Mouse (Mus musculus): ENCODE measurements around the gene Klra1. TPM values are rescaled to one million over a fixed set of nuclear protein-coding genes. Genes with fewer than 3 reads are reported as not detected.
"Not testable (repeated sequence)": the region's sequence is repeated elsewhere in the genome, so short reads cannot be mapped to it uniquely, and the experiment has no call there.

Gene Klra1
- not detected in 2 replicates for polyA plus RNA-seq (2015; fragmentation: Nextera tagmentation; extraction: Ambion mirVana)

GRCm38 (mm10) chr6:130386750-130387149 lies at the start of gene Klra1:
TSS of gene Klra1 (minus strand) at chr6:130386874.
- Histone ChIP-seq H3K27me3 (replicated peaks; ENCODE audit: control insufficient read depth, insufficient read depth, low read length) (no peaks in the 10 kb centered on the region), H3K4me1 (ENCODE audit: control insufficient read depth, insufficient read depth, low read depth, low read length) (no peaks in the 10 kb centered on the region), H3K4me2 (ENCODE audit: low read length) (no peak within 1 kb of the TSS), H3K9me3 (ENCODE audit: control insufficient read depth, low read length) (no peaks in the 10 kb centered on the region), H3K27ac (ENCODE audit: low read depth, low read length) (no peak within 1 kb of the TSS), H3K4me3 (ENCODE audit: low read length) (no peak within 1 kb of the TSS), H3K9ac (ENCODE audit: low read depth, low read length) (no peak within 1 kb of the TSS), H3K36me3 (ENCODE audit: control insufficient read depth, insufficient read depth, low read length) (no peaks in the 10 kb centered on the region)
- ATAC-seq, result no peak
- 85% methylated on average over 2 of the region's 2 CpGs for WGBS

GRCm38 (mm10) chr6:130429511-130429910 lies 42.8 kb upstream of the Klra1 start:
- no peak overlapping the region for H3K4me2 ChIP-seq (ENCODE audit: low read length)
- no peak overlapping the region for H3K27ac ChIP-seq (ENCODE audit: low read depth, low read length)
- H3K9me3 ChIP-seq (ENCODE audit: control insufficient read depth, low read length), result peaks cover 7% of the 10 kb centered on the region
- no peaks in the 10 kb centered on the region for H3K36me3 ChIP-seq (ENCODE audit: control insufficient read depth, insufficient read depth, low read length)
- no peak overlapping the region for H3K4me3 ChIP-seq (ENCODE audit: low read length)
- no peaks in the 10 kb centered on the region for H3K4me1 ChIP-seq (ENCODE audit: control insufficient read depth, insufficient read depth, low read depth, low read length)
- no peak overlapping the region for H3K9ac ChIP-seq (ENCODE audit: low read depth, low read length)
- ATAC-seq, result no peak
- H3K27me3 ChIP-seq (replicated peaks; ENCODE audit: control insufficient read depth, insufficient read depth, low read length), result no peaks in the 10 kb centered on the region
- WGBS, result 88% methylated on average over 4 of the region's 4 CpGs

- Histone ChIP-seq H3K27ac (ENCODE audit: low read depth, low read length) (no peak overlapping the region), H3K9me3 (ENCODE audit: control insufficient read depth, low read length) (peaks cover 20% of the 10 kb centered on the region), H3K27me3 (replicated peaks; ENCODE audit: control insufficient read depth, insufficient read depth, low read length) (no peaks in the 10 kb centered on the region), H3K4me2 (ENCODE audit: low read length) (no peak overlapping the region), H3K36me3 (ENCODE audit: control insufficient read depth, insufficient read depth, low read length) (no peaks in the 10 kb centered on the region), H3K4me3 (ENCODE audit: low read length) (no peak overlapping the region), H3K9ac (ENCODE audit: low read depth, low read length) (no peak overlapping the region), H3K4me1 (ENCODE audit: control insufficient read depth, insufficient read depth, low read depth, low read length) (no peaks in the 10 kb centered on the region)
- 89% methylated on average over 2 of the region's 2 CpGs for WGBS
- no peak for ATAC-seq
Observed at GRCm38 (mm10) chr6:130419158-130419557, 32.5 kb upstream of the Klra1 start.

- H3K4me1 ChIP-seq (ENCODE audit: control insufficient read depth, insufficient read depth, low read depth, low read length), result no peaks in the 10 kb centered on the region
- peaks cover 18% of the 10 kb centered on the region for H3K9me3 ChIP-seq (ENCODE audit: control insufficient read depth, low read length)
- H3K27ac ChIP-seq (ENCODE audit: low read depth, low read length), result no peak overlapping the region
- no peak overlapping the region for H3K9ac ChIP-seq (ENCODE audit: low read depth, low read length)
- H3K4me2 ChIP-seq (ENCODE audit: low read length), result no peak overlapping the region
- H3K27me3 ChIP-seq (replicated peaks; ENCODE audit: control insufficient read depth, insufficient read depth, low read length), result no peaks in the 10 kb centered on the region
- H3K36me3 ChIP-seq (ENCODE audit: control insufficient read depth, insufficient read depth, low read length), result no peaks in the 10 kb centered on the region
- no peak for ATAC-seq
- WGBS, result 75% methylated on average over 1 of the region's 1 CpGs
- H3K4me3 ChIP-seq (ENCODE audit: low read length), result no peak overlapping the region
Observed at GRCm38 (mm10) chr6:130404882-130405281, 18.2 kb upstream of the Klra1 start.

- no peaks in the 10 kb centered on the region for H3K4me1 ChIP-seq (ENCODE audit: control insufficient read depth, insufficient read depth, low read depth, low read length)
- no peaks in the 10 kb centered on the region for H3K9me3 ChIP-seq (ENCODE audit: control insufficient read depth, low read length)
- H3K27ac ChIP-seq (ENCODE audit: low read depth, low read length), result no peak overlapping the region
- H3K4me3 ChIP-seq (ENCODE audit: low read length), result no peak overlapping the region
- no peak overlapping the region for H3K9ac ChIP-seq (ENCODE audit: low read depth, low read length)
- H3K4me2 ChIP-seq (ENCODE audit: low read length), result no peak overlapping the region
- no peaks in the 10 kb centered on the region for H3K27me3 ChIP-seq (replicated peaks; ENCODE audit: control insufficient read depth, insufficient read depth, low read length)
- WGBS, result 65% methylated on average over 1 of the region's 1 CpGs
- ATAC-seq, result no peak
- no peaks in the 10 kb centered on the region for H3K36me3 ChIP-seq (ENCODE audit: control insufficient read depth, insufficient read depth, low read length)
Observed at GRCm38 (mm10) chr6:130385803-130386202, 871 bp downstream of the Klra1 start.

- no peaks in the 10 kb centered on the region for H3K36me3 ChIP-seq (ENCODE audit: control insufficient read depth, insufficient read depth, low read length)
- no peak overlapping the region for H3K27ac ChIP-seq (ENCODE audit: low read depth, low read length)
- no peak overlapping the region for H3K4me2 ChIP-seq (ENCODE audit: low read length)
- WGBS, result 78% methylated on average over 4 of the region's 4 CpGs
- H3K9ac ChIP-seq (ENCODE audit: low read depth, low read length), result no peak overlapping the region
- H3K4me1 ChIP-seq (ENCODE audit: control insufficient read depth, insufficient read depth, low read depth, low read length), result no peaks in the 10 kb centered on the region
- no peaks in the 10 kb centered on the region for H3K27me3 ChIP-seq (replicated peaks; ENCODE audit: control insufficient read depth, insufficient read depth, low read length)
- H3K4me3 ChIP-seq (ENCODE audit: low read length), result no peak overlapping the region
- no peak for ATAC-seq
- H3K9me3 ChIP-seq (ENCODE audit: control insufficient read depth, low read length), result peaks cover 2% of the 10 kb centered on the region; the same call in 1 of the 2 replicates
Observed at GRCm38 (mm10) chr6:130382375-130382774, 4.3 kb downstream of the Klra1 start.

GRCm38 (mm10) chr6:130345381-130345780 lies 41.3 kb downstream of the Klra1 start:
- H3K36me3 ChIP-seq (ENCODE audit: control insufficient read depth, insufficient read depth, low read length); H3K4me3 ChIP-seq (ENCODE audit: low read length); H3K4me1 ChIP-seq (ENCODE audit: control insufficient read depth, insufficient read depth, low read depth, low read length); ATAC-seq; H3K9ac ChIP-seq (ENCODE audit: low read depth, low read length); H3K4me2 ChIP-seq (ENCODE audit: low read length); H3K27ac ChIP-seq (ENCODE audit: low read depth, low read length); H3K9me3 ChIP-seq (ENCODE audit: control insufficient read depth, low read length); H3K27me3 ChIP-seq (replicated peaks; ENCODE audit: control insufficient read depth, insufficient read depth, low read length): not testable (repeated sequence)
- 54% methylated on average over 1 of the region's 1 CpGs for WGBS

GRCm38 (mm10) chr6:130341973-130342372 lies 44.7 kb downstream of the Klra1 start:
- not testable (repeated sequence) for H3K27me3 ChIP-seq (replicated peaks; ENCODE audit: control insufficient read depth, insufficient read depth, low read length); H3K36me3 ChIP-seq (ENCODE audit: control insufficient read depth, insufficient read depth, low read length); H3K9ac ChIP-seq (ENCODE audit: low read depth, low read length); H3K4me3 ChIP-seq (ENCODE audit: low read length); ATAC-seq; H3K4me2 ChIP-seq (ENCODE audit: low read length); H3K9me3 ChIP-seq (ENCODE audit: control insufficient read depth, low read length); H3K27ac ChIP-seq (ENCODE audit: low read depth, low read length); H3K4me1 ChIP-seq (ENCODE audit: control insufficient read depth, insufficient read depth, low read depth, low read length)
- WGBS, result 81% methylated on average over 2 of the region's 2 CpGs

GRCm38 (mm10) chr6:130337411-130337810 lies 49.3 kb downstream of the Klra1 start, which contains the start of gene Klra3:
TSS of gene Klra3 (minus strand) at chr6:130337574.
- 84% methylated on average over 8 of the region's 8 CpGs for WGBS
- H3K4me2 ChIP-seq (ENCODE audit: low read length), result no peak within 1 kb of the TSS

More at GRCm38 (mm10) chr6:130337411-130337810, 49.3 kb downstream of the Klra1 start, which contains the start of gene Klra3:
- no peaks in the 10 kb centered on the region; the same call in 1 of the 2 replicates for H3K9me3 ChIP-seq (ENCODE audit: control insufficient read depth, low read length)
- H3K4me1 ChIP-seq (ENCODE audit: control insufficient read depth, insufficient read depth, low read depth, low read length), result no peaks in the 10 kb centered on the region
- H3K4me3 ChIP-seq (ENCODE audit: low read length), result no peak within 1 kb of the TSS
- no peaks in the 10 kb centered on the region for H3K27me3 ChIP-seq (replicated peaks; ENCODE audit: control insufficient read depth, insufficient read depth, low read length)
- ATAC-seq, result no peak
- H3K36me3 ChIP-seq (ENCODE audit: control insufficient read depth, insufficient read depth, low read length), result no peaks in the 10 kb centered on the region
- no peak within 1 kb of the TSS for H3K9ac ChIP-seq (ENCODE audit: low read depth, low read length)
- no peak within 1 kb of the TSS for H3K27ac ChIP-seq (ENCODE audit: low read depth, low read length)

All from hindbrain, embryonic 16.5 days (tissue).